Mouse (Mus musculus) T-cell, adult 66 days (primary cell): ENCODE measurements around the gene C2cd3. TPM values are rescaled to one million over a fixed set of nuclear protein-coding genes. Genes with fewer than 3 reads are reported as not detected.

Experiments
- total RNA-seq, 2 experiments: library from RNA; stranded (reverse); gene quantifications; 3 replicates in 1 of 2; 4 replicates in 1 of 2; pipeline ENCODE4 v1.2.4; 2023

The C2cd3 gene
- total RNA-seq, result 10 to 100 TPM; 73.5 to 77.0 TPM

DNA sequence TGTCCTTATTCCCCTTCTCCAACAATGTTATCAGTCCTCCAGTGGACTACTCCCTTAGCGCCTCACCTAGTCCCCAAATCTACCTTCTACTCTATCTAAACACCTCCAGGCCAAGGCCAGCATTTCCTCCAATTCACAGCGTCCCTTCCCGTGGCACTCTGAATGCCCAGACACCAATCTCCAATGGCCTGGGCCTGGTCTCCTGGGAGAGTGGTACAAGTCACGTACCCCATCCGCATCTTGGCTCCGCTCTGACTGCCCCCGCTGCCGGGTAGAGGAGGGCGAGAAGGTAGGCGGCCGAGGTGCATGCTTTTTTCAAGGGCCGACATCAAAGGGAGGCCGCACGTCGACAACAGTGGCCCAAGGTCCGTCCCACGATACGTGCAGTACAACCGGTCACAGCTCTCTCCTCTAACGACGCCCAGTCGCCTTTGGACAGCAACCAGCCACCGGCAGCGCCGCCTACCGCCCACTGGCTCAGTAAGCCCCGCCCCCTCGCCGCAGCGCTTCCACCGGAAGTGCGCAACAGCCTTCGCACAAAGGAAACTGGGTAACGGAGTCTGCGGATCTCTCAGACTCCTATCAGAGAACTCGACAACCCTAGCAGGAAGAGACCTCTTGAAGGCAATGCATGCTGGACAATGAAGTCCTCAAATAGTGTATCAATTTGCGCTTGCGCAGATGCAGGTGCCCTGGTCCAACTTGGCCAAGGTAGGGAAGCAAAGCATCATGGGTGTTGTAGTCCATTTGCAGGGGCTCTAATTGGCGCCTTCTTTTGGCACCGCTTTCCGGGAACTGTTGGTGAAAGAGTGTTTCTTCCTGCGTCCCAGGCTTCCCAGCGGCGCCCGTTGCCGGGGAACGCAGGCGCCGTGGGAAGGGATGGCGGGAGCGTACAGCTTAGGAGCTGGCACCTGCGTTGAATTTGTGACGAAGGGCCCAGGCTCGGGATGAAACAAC, at the start of gene C2cd3, which contains the start of gene Ppme1:
C2cd3 (plus strand) TSS at position 739 of the 957 bp plus-strand sequence.
Ppme1 (minus strand) TSS at position 813 of the 957 bp plus-strand sequence.

DNA sequence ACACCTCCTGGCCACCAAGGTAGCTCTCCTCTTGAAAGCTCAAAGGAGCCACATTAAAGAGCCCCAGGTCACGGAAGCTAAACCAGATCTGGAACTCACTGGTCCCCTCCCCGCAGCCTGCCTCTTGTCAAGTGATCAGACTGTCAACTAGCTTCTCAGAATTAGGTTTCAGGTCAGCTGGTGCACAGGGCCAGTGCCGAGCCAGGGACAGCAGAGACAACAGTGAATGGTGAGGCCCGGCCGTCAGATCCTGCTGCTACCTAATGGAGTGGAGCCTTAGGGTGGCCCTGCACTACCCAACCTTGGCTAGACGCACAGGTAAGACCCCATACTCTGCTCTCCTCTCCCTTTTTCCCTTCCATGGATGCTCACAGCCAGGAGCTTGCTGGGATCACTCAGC, 100.7 kb downstream of the C2cd3 start, which contains the start of gene Ucp3:
Ucp3 (plus strand) TSS at position 214 of the 400 bp plus-strand sequence.

DNA sequence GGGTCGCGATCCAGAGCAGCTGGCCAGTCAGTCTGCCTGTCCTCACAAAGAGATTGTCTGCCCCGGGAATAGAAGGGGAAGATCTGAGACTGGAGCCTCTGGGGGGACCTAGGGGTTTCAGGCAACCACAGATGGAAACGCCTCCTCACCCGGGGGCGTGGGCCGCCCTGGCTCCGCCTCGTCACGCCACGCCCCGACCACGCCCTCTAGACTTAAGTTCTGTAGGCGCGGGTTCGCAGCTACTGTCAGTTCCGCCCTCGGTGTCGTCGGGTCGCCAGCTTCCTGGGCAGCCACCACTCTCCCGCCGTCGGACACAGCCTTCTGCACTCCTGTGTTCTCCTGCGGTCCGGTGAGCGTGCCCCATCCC, 121.1 kb downstream of the C2cd3 start, which contains the start of gene Ucp2:
Ucp2 (plus strand) TSS at position 221 of the 367 bp plus-strand sequence.

DNA sequence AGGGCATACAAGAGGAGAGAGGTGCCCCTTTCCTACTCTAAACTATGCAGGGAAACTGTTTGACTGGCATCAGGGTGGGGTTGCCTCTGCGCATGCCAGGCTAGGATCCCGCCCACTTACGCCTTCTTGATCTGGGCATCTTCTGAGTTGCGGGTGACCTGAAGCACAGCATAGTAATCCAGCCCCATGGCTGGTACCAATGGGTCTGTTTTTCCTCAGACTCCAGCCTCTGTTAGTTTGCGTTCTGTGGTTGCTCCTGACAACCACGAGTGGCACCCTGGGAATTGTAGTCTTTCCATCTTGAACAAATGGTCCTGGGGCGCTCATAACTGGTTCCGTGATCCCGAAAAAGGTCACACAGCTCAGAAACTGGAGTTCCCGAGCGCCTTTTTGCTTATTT, 142.5 kb downstream of the C2cd3 start, which contains the start of gene Dnajb13:
Dnajb13 (minus strand) TSS at position 388 of the 400 bp plus-strand sequence.

Other genes with a start within 250 kb of the C2cd3 start
- gene Lipt2, start 213.0 kb upstream of the C2cd3 start, total RNA-seq, result 1 to 10 TPM; 2.4 to 3.6 TPM
- gene Kcne3, start 195.7 kb upstream of the C2cd3 start, total RNA-seq, result not detected
- gene Pgm2l1, start 144.8 kb upstream of the C2cd3 start, total RNA-seq, result 10 to 100 TPM; 28.4 to 35.0 TPM
- gene P4ha3, start 86.7 kb upstream of the C2cd3 start, total RNA-seq, result 1 to 10 TPM in 1 of 2 experiments, under 1 TPM in 1; 0.47 to 1.2 TPM
- gene Ppme1, start 74 bp downstream of the C2cd3 start, total RNA-seq, result 10 to 100 TPM; 50.6 to 54.5 TPM
- 1 to 10 TPM in 1 of 2 experiments, under 1 TPM in 1; 0.99 to 1.5 TPM for gene Ucp3, start 100.8 kb downstream of the C2cd3 start, total RNA-seq
- gene Ucp2, start 121.1 kb downstream of the C2cd3 start, total RNA-seq, result 100 to 1,000 TPM; 625 to 675 TPM
- gene Dnajb13, start 142.7 kb downstream of the C2cd3 start, total RNA-seq, result 1 to 10 TPM; 3.0 to 3.8 TPM
- 1 to 10 TPM; 5.5 to 7.2 TPM for gene Coa4, start 164.8 kb downstream of the C2cd3 start, total RNA-seq
- 10 to 100 TPM; 50.9 to 55.1 TPM for gene Rab6a, start 235.2 kb downstream of the C2cd3 start, total RNA-seq
- 10 to 100 TPM; 29.9 to 32.3 TPM for gene Mrpl48, start 236.1 kb downstream of the C2cd3 start, total RNA-seq